Mouse (Mus musculus): ENCODE data around the gene Haspin. TPM values are rescaled to one million over a fixed set of nuclear protein-coding genes. Genes with fewer than 3 reads are reported as not detected.

Gene Haspin
- total RNA-seq (2021) = under 1 TPM; 0.18 to 0.25 TPM

DNA sequence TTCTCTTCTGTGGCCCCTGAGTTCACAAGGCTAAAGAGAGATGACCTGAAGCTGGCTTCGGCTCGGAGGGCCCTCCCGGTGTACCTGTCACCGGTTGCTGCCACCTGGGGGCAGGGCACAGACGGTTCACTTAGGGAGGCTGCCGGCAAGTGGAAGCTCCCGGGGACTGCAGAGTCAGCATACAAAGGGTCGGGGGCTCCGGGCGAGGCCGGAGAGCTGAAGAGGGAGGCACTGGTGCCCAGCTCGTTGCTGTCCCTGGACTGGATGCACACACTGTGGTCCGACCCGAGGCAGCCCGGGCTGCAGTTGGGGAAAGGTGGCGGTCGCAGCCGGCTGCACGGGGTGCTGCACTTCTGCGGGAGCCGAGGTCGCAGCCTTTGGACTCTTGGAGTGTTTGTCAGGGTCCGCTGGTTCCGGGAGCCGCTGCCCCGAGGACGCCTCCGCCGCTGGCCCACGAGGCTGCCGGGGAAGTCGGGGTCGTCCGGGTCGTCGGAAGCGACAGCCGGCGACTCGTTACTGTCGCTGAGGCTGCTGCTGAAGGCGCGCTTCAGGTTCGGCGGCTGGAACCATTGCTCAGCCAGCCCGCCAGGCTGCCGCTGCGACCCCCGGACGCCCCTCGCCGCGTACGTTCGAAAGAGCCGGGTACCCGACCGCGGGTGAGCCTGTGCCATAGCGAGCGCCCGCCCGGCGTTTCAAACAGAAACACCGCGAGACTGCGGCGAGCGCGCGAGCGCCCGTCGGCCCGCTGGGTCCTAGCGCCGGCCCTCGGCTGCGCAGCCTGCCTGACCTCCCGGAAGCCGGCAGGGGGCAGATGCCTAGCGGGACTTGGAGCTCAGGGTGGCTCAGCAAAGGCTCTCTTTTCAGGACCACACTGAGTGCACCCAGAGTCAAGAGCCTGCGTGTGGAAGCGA lies at the start of gene Haspin:
Haspin (minus strand) TSS at position 704 of the 911 bp plus-strand sequence.
- DNase-seq (ENCODE audit: low spot score in 2 of 2) = peak; percentile 85 to 88
- intact Hi-C loops (cut with DNase I) = loop anchor here (2.0 kb wide), 1 partner anchor 1235 kb away; no protein-coding TSS in a partner anchor

GRCm38 (mm10) chr11:73187231-73187630 lies 49.1 kb upstream of the Haspin start:
- intact Hi-C loops (cut with DNase I) = no loop called here
- no peak for DNase-seq (ENCODE audit: low spot score in 2 of 2)

GRCm38 (mm10) chr11:73185872-73186615 lies 48.0 kb upstream of the Haspin start:
- DNase-seq (ENCODE audit: low spot score in 2 of 2) = no peak
- intact Hi-C loops (cut with DNase I) = no loop called here

DNA sequence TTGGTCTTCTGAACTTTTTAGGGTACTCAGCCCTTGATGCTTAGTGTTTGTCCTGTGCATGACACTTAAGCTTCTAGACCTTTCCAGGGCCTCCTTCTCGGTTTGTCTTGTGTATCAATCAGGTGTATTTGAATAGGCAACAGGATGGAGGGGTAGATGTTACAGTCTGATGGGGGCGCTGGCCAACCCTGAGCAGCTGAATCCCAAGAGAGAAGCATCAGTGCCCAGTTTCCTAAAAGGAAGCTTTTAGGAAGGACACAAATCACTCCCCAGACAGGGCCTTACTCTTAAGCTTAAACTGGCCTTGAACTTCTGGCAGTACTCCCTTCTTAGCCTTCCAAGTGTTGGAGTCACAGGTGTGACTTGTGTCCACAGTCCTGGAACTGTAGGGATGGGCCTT lies 39.8 kb upstream of the Haspin start:
- intact Hi-C loops (cut with DNase I) = loop anchor here (1.0 kb wide), 1 partner anchor 21 kb away; the partner anchor contains the start of genes Ctns and Shpk
- no peak for DNase-seq (ENCODE audit: low spot score in 2 of 2)

- intact Hi-C loops (cut with DNase I) = loop anchor here (1.0 kb wide), 1 partner anchor 22 kb away; the partner anchor contains the start of genes Ctns and Shpk
- DNase-seq (ENCODE audit: low spot score in 2 of 2) = peak in 1 of 2 experiments; percentile 34
Observed at GRCm38 (mm10) chr11:73177509-73177875, 39.4 kb upstream of the Haspin start.

GRCm38 (mm10) chr11:73176608-73177508 lies 38.8 kb upstream of the Haspin start, which contains the start of the genes Emc6 and Tax1bp3:
Gene Emc6, minus strand, starts transcription at chr11:73177037.
Gene Tax1bp3, plus strand, starts transcription at chr11:73177083.
- intact Hi-C loops (cut with DNase I) = loop anchor here (1.0 kb wide), 2 partner anchors 22 to 1194 kb away; partner anchors contain the start of genes Ctns and Shpk

GRCm38 (mm10) chr11:73176186-73176585 lies 38.1 kb upstream of the Haspin start:
- DNase-seq (ENCODE audit: low spot score in 2 of 2) = no peak
- intact Hi-C loops (cut with DNase I) = loop anchor here (1.0 kb wide), 1 partner anchor 1195 kb away; no protein-coding TSS in a partner anchor

More at GRCm38 (mm10) chr11:73176608-73177508, 38.8 kb upstream of the Haspin start, which contains the start of the genes Emc6 and Tax1bp3:
- DNase-seq (ENCODE audit: low spot score in 2 of 2) = peak; percentile 94 to 95

DNA sequence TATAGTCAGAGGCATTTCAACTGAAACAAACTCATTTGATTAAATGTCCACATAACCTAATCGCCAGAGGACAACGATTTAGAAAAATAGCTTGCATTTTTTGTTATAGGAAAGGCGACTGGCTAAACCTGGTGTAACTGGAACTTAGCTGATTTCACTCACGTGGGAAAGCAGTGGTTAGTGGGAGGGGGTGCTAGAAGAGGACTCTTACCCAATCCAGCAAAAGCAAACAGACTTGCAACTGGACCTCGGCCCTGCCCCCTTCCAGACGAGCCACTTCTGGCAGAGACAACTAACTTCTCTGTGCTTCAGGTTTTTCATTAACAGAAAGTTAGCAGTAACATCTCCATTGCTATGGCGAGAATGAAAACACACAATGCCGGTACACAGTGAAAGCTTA lies 37.5 kb upstream of the Haspin start:
- intact Hi-C loops (cut with DNase I) = loop anchor here (1.0 kb wide), 1 partner anchor 1196 kb away; no protein-coding TSS in a partner anchor

DNA sequence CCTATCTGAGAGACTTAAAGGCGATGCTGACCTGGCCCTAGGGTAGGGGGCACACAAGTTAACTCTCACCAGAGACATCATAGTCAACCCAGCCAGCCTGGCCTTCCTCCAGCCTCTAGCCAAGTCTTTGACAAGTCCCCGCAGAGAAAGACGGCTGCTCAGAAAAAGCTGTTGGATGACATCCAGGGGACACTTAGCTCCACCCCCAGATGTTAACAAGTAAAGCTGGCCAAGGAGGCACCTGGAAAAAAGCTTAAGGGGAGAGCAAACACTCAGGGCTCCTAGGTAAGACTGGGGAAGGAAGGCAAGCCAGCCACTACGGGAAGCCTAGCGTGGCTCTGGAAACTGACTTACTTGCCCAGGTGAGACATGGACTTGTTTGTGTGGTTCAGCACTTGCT lies 34.1 kb upstream of the Haspin start:
- DNase-seq (ENCODE audit: low spot score in 2 of 2) = no peak
- intact Hi-C loops (cut with DNase I) = no loop called here

More for the DNA sequence above, 37.5 kb upstream of the Haspin start:
- DNase-seq (ENCODE audit: low spot score in 2 of 2) = no peak

GRCm38 (mm10) chr11:73169231-73169630 lies 31.1 kb upstream of the Haspin start:
- intact Hi-C loops (cut with DNase I) = no loop called here
- DNase-seq (ENCODE audit: low spot score in 2 of 2) = peak; percentile 36 to 42

- DNase-seq (ENCODE audit: low spot score in 2 of 2) = no peak
- intact Hi-C loops (cut with DNase I) = no loop called here
Observed at GRCm38 (mm10) chr11:73168576-73168975, 30.5 kb upstream of the Haspin start.

- DNase-seq (ENCODE audit: low spot score in 2 of 2) = no peak
- intact Hi-C loops (cut with DNase I) = no loop called here
Observed at GRCm38 (mm10) chr11:73168071-73168470, 30.0 kb upstream of the Haspin start.

- intact Hi-C loops (cut with DNase I) = no loop called here
- DNase-seq (ENCODE audit: low spot score in 2 of 2) = no peak
Observed at GRCm38 (mm10) chr11:73162284-73162683, 24.2 kb upstream of the Haspin start.

- intact Hi-C loops (cut with DNase I) = no loop called here
- DNase-seq (ENCODE audit: low spot score in 2 of 2) = no peak
Observed at GRCm38 (mm10) chr11:73161616-73162015, 23.5 kb upstream of the Haspin start.

DNA sequence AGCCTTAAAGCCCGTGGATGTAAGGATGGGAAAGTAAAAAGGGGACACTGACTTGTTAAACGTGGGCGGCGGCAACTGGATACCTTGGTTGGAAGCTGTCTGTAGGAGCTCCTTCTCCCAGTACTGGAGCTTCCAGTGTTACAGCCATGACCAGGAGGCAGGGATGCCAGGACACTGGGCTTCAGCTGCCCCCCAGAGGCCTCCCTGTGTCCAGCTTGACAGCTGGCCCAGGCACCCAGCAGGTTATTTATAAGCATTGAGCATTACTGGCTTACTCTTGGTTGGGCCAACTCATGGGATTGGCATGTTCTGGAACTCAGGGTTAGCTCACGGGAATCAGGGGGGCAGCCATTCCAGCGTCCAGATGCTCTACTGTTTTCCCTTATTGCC lies 22.7 kb upstream of the Haspin start:
- DNase-seq (ENCODE audit: low spot score in 2 of 2) = no peak
- intact Hi-C loops (cut with DNase I) = no loop called here

GRCm38 (mm10) chr11:73159957-73160810 lies 22.1 kb upstream of the Haspin start, which contains the start of gene P2rx5:
Gene P2rx5, plus strand, starts transcription at chr11:73160421.
- intact Hi-C loops (cut with DNase I) = no loop called here
- peak; percentile 15 to 18 for DNase-seq (ENCODE audit: low spot score in 2 of 2)

GRCm38 (mm10) chr11:73155071-73155470 lies 17.0 kb upstream of the Haspin start:
- no peak for DNase-seq (ENCODE audit: low spot score in 2 of 2)
- intact Hi-C loops (cut with DNase I) = no loop called here

DNA sequence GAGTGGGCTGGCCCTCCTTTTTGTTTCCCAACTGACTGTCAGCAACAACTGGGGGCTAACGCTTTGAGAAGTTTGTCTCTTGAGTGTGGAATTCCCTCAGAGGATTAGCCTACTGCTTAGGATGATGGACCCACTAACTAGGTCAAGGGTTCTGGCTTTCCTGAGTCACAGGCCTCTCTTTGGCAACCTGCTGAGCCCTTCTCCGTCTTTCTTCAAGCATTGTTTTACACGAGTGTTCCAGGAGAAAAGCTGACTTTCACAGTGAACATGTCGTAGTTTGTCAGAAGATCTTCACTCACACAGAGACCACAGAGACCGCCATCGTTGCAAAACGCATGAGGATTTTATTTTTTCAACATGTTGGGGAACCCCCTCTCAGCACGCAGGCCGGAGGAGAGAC lies 10.1 kb upstream of the Haspin start:
- no peak for DNase-seq (ENCODE audit: low spot score in 2 of 2)
- intact Hi-C loops (cut with DNase I) = no loop called here

Data from left cerebral cortex, postnatal 36 days (tissue).